Mouse (Mus musculus): ENCODE data around the gene Efna5. TPM values are rescaled to one million over a fixed set of nuclear protein-coding genes. Genes with fewer than 3 reads are reported as not detected.

Gene Efna5
- 1.2 TPM for total RNA-seq (2023)

GRCm38 (mm10) chr17:62881176-62881790 is at the start of gene Efna5:
TSS of gene Efna5 (minus strand) at chr17:62881317.

All from CD8-positive naive resting alpha-beta T cell, adult 57 days (primary cell).